Mouse (Mus musculus): ENCODE measurements around the gene Capzb.

Gene Capzb

DNA sequence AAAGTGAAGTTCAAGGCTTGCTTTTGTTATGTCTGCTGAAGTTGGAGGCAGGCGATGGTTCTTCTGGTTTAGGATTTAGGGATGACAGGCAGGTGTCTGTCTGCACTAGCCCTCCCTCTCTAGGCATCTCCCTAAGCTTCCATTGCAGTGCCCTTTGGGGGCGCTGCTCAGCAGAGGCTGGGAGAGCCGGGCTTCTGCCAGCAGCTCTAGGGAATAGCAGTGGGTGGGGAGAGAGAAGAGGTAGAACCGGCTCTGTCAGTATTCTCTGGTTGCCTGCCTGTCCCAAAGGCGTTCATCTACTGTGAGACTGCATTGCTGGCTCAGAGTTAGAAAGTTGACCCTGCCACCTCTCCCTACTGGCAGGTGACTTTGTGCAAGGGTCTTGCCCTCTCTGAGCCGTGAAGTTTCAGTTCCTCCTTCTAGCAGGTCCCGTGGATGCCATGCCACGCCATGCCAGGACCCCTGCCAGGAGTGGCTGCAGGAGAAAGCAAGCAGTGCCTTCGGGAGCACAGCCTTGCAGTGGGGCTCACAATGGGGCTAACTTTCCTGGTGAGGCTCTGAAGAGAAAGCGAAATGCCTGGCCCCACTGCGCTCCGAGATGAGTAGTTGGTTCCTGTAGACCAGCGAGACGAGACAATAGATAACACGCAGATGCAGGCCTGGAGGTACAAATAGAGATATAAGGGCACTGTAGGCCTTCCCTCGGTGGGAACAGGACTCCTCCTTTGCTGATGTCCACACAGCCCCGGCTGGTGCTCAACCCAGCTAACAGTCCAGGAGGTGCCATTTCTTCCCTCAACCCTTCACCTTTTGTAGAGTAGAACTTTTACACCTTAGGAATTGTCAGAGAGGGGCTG lies 19.5 kb downstream of the Capzb start:
- no peak for DNase-seq

GRCm38 (mm10) chr4:139213086-139213485 lies 20.4 kb downstream of the Capzb start:
- no peak for DNase-seq

DNA sequence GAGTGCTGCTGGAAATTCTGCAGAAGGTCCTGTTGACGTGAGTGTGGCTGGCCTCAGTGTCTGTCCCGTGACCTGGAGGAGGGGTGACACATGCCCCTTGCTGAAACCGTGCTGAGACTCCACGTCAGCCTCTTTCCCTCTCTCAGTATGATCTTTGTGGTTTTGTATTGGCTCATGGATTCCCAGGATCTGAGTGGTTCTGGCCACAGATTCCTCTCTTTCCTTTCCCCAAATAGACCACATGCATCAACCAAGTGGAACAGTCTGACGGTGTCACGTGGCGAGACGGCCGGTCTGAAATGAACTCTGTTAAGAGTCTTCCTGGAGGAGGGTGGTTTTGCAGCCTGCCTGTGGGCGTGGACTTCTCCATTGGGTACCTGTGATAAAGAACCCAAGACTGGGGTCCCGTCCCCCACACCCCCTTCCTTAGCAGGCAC lies 21.3 kb downstream of the Capzb start:
- no peak for DNase-seq

- no peak for DNase-seq
Observed at GRCm38 (mm10) chr4:139216566-139216965, 23.9 kb downstream of the Capzb start.

- no peak for DNase-seq
Observed at GRCm38 (mm10) chr4:139218539-139218938, 25.8 kb downstream of the Capzb start.

- DNase-seq, result no peak
Observed at GRCm38 (mm10) chr4:139219656-139220055, 27.0 kb downstream of the Capzb start.

DNA sequence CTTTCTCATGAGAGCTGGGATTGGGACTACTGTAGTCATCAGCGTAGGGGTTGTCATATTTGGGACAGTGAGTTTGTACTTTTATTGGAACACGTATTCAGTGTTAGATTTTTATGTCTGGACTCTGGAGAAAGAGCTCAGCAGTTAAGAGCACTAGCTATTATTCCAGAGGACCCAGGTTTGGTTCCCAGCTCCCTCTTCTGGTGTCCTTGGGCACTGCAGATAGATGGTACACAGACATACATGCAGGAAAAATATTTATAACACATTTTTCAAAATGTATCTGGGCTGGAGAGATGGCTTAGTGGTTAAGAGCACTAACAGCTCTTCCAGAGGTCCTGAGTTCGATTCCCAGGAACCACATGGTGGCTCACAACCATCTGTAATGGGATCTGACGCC lies 28.3 kb downstream of the Capzb start:
- peak; percentile 71 for DNase-seq

DNA sequence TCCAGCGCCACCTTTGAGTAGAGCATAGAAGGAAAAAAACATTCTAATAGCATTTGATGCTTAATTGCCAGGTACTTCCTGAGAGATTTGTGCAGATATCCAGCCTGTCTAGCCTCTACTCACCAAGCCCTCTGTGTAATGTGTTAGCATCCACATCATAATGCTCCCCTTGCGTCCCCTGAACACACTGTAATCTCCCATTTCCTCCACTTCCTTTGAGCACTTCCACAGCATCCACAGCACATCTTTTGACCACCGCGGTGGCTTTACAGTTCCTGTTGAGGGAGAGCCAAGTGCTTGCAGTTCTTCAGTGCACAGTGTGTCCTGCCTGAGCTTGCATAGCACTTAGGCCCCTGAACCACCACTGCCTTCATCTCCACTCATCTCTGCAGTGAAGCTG lies 29.1 kb downstream of the Capzb start:
- no peak for DNase-seq

DNA sequence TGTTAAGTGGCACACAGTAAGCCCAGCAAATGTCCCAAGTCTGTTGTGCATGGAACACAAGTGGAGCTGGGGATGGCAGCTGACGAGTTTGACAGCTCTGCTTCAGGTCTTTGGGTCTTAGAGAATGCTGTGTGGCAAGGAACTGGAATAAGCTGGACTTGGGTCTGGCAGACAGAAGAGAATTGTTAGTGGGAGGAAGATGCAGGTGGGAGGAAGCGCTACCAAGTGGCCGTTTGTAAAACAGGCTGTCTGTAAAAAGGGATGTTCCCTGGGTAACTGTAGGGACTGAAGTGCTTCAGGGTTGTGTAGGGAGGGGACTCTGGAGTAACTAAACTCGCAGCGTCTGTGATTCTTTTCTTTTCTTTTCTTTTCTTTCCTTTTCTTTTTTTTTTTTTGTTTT lies 32.4 kb downstream of the Capzb start:
- DNase-seq, result no peak

- DNase-seq, result no peak
Observed at GRCm38 (mm10) chr4:139225944-139226343, 33.2 kb downstream of the Capzb start.

DNA sequence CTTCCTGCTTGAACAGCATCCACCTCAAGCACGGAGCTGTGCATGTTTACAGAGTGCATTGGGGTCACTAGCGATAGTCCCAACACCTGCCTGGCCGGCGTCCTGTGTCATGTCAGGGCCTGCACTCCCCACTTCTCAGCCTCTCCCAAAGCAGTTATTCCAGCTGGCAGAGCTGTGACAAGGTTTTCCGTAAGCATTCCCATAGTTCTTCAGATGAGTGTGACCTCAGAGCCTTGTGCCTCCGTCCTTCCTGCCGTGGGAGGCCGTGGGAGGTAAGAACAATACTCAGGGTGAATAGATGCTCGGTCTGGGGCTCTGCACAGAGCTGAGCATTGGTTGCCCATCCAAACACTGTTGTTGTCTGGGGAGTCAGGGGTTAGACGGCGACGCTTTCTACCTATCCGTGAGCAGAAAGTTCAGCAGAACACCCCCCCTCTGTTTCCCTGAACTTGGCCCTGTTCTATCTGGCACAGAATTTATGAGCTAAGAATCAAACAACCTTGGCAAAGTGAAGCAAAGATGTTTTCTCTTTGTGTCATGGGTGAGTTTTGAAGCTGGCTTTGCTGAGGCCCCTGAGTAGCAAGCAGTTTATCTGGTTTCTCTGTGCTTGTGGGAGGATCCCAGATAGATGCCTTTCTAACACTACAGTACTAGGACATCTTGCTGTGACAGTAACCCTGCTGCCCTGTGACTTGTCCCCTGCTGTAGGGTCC lies 34.0 kb downstream of the Capzb start:
- no peak for DNase-seq

- DNase-seq, result no peak
Observed at GRCm38 (mm10) chr4:139227923-139228322, 35.2 kb downstream of the Capzb start.

DNA sequence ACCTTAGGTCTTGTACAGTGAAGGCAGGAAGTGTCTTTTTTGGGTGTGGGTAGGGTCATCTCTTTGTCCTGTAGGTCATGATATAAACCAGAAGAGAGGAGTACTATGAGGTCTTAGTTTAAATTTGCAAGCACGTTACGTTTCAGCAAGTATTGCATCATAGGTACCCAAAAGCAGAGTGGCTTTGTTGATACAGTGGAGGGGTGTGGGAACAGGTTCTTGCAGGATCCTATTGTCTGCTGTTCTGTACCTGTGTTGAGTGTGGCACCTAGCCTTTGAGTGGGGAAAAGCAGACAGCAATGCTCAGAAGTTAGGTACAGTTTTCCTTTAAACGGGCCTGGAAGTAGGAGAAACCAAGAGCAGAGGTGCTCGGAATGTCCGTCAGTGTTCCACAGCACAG lies 36.6 kb downstream of the Capzb start:
- no peak for DNase-seq

- no peak for DNase-seq
Observed at GRCm38 (mm10) chr4:139230376-139231120, 37.8 kb downstream of the Capzb start.

DNA sequence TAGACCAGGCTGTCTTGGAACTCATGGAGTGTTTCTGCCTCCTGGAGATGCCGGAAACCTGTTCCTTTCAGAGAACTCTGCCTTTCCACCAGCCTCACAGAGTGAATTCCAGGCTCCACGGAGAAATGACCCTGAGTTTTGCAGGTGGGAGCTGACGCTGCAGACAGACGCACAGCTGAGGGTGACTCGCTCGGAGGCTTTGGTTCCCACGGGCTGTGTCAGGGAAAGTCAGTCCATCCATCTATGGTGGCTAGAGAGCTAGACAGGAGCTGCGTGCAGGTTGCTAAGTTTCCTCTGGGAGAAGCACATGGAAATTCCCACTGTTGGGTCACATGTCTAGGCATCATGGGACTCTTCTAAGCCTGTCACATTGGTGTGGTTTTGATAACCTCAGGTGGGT lies 38.5 kb downstream of the Capzb start:
- no peak for DNase-seq

DNA sequence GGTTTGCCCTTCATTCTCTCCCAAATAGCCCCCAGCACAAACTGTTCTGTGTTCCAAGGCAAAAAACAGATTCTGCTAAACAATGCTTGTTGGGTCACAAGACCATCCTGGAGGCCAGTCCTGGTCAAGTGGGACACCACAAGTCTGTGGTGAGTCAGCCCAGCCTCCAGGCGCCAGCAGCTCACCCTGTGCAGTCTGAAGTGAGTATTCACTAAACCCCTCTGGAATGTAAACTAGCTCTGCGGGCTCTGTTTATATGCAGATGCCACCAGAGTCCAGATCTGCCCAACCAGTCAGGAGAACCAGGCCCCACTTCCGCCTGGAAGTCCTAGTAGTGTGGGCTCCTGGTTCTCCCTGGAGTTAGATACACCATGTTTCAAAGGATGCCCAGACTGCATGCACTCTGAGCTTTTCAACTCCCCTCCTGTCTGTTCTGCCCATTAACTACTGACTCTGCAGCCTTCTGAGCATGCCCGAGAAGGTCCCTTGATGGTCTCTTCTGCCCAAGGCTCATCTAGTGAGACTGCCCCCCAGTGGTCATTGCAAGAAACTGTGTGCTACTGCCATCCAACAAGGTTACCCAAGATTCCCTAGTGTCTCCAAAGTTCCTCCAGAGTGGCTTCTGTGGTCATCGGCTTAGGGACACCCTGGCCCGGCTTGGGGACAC lies 39.9 kb downstream of the Capzb start:
- DNase-seq, result peak; percentile 65

GRCm38 (mm10) chr4:139233146-139233495 lies 40.4 kb downstream of the Capzb start:
- no peak for DNase-seq

DNA sequence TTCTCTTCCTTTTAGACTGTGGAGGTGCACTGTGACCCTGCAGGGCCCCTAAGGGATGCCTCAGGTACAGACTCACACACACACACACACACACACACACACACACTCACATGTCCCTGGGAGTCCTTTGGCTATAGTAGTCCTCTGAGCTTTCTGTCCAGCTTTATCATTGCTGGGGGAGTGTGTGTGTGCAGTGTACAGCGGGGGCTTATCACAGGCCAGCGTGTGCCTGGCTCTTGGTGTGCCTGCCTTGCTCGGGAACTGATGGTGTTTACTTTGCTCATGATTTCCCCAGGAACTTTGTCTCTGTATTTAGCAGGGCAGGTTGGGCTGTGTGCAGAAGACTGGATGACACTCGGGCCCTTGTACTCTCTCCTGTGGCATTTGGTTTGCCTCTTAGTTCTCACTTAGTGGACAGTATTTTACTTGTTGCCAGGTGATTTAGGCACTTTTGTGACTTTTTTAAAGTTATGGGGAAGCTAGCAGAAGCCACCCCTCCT lies 41.1 kb downstream of the Capzb start:
- DNase-seq, result no peak

DNA sequence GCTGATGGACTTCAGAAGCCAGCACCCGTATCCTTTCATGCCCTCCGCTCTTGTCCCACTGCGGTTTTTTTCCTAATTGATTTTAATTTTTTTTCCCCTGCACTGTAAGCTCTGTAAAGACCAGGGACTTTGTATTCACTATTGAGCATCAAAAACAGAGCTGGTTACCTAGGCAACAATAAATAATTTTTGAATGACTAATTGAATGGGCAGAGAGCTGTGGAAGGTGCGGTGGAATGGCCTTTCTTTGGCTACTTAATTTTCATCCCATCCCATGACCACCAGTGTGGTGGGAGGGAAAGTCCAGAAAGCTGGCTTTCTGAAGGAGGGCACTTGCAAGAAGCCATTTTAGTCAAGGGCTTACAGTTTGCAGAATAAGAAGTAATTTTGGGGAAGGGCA lies 41.6 kb downstream of the Capzb start:
- DNase-seq, result no peak

- DNase-seq, result no peak
Observed at GRCm38 (mm10) chr4:139235556-139235955, 42.9 kb downstream of the Capzb start.

DNA sequence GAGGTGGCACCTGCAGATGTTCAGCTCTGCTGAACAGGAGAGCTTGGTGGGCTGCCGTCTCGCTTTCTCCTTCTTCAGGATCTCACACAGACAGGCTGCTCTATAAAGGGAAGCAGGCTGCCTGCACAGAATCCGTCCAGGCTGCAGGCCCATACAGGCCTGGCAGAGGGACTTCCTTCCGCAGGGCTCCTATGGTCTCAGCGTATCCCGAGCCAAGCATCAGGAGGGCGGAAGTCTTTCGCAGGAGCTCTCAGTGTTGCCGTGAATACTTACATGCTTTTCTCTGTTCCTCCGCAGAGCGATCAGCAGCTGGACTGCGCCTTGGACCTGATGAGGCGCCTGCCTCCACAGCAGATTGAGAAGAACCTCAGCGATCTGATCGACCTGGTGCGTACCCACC lies 45.9 kb downstream of the Capzb start:
- DNase-seq, result no peak

GRCm38 (mm10) chr4:139240334-139240733 lies 47.6 kb downstream of the Capzb start:
- DNase-seq, result peak; percentile 24
